Mouse (Mus musculus) ES-E14 (cell line): ENCODE data around the gene Dab1.

Source experiments
- HCFC1 ChIP-seq: IDR thresholded peaks from 2 replicates; pipeline ENCODE4 v1.6.1; 2012; ENCODE audit warnings: low read length, inconsistent platforms, borderline replicate concordance; ENCODE audit not compliant: insufficient read depth
- ZC3H11A ChIP-seq: IDR thresholded peaks from 2 replicates; pipeline ENCODE4 v1.6.1; 2012; ENCODE audit warnings: low read depth, mild to moderate bottlenecking, inconsistent platforms, low read length, borderline replicate concordance

DNA sequence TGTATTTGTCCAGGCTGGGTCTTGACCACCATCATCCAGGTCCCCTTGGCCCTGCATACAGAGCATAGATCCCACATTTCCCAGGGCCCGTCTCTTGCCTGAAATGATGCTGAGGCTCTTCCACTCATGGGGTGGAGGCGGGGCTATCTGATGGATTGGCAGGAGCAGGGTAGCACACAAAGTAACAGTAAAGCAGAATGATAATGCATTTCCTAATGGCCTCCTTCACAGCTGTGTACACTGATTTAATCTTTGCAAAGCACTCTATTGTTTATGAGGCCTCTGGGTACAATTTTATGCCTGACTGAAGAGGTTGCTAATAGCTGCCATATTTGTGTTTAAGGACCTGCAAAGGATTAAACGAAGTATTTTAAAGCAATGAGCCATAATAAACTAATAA, 374.7 kb downstream of the Dab1 start:
- no peak for TF ChIP-seq ZC3H11A
- no peak for TF ChIP-seq HCFC1
